Mouse (Mus musculus): ENCODE results near the gene Hoxb4.

The Hoxb4 gene

GRCm38 (mm10) chr11:96313806-96314428 lies 4.2 kb upstream of the Hoxb4 start:
- no peak for DNase-seq (ENCODE audit: low spot score in 2 of 2)

GRCm38 (mm10) chr11:96314671-96315343 lies 3.3 kb upstream of the Hoxb4 start:
- DNase-seq (ENCODE audit: low spot score in 2 of 2) = no peak

GRCm38 (mm10) chr11:96315344-96315681 lies 2.8 kb upstream of the Hoxb4 start:
- DNase-seq (ENCODE audit: low spot score in 2 of 2) = no peak

- no peak for DNase-seq (ENCODE audit: low spot score in 2 of 2)
Measured at GRCm38 (mm10) chr11:96316696-96317607, 1.1 kb upstream of the Hoxb4 start.

GRCm38 (mm10) chr11:96318368-96319070 lies 452 bp downstream of the Hoxb4 start:
- no peak for DNase-seq (ENCODE audit: low spot score in 2 of 2)

- DNase-seq (ENCODE audit: low spot score in 2 of 2) = no peak
Measured at GRCm38 (mm10) chr11:96319071-96319902, 1.2 kb downstream of the Hoxb4 start.

GRCm38 (mm10) chr11:96319910-96320309 lies 1.8 kb downstream of the Hoxb4 start:
- no peak for DNase-seq (ENCODE audit: low spot score in 2 of 2)

- no peak for DNase-seq (ENCODE audit: low spot score in 2 of 2)
Measured at GRCm38 (mm10) chr11:96320688-96321087, 2.6 kb downstream of the Hoxb4 start.

- DNase-seq (ENCODE audit: low spot score in 2 of 2) = no peak
Measured at GRCm38 (mm10) chr11:96321846-96322245, 3.8 kb downstream of the Hoxb4 start.

GRCm38 (mm10) chr11:96322738-96323137 lies 4.7 kb downstream of the Hoxb4 start:
- no peak for DNase-seq (ENCODE audit: low spot score in 2 of 2)

- DNase-seq (ENCODE audit: low spot score in 2 of 2) = no peak
Measured at GRCm38 (mm10) chr11:96323154-96323553, 5.1 kb downstream of the Hoxb4 start, which contains the start of gene Hoxb3. Hoxb3 (plus strand) TSS chr11:96323326.

GRCm38 (mm10) chr11:96324125-96324524 lies 6.1 kb downstream of the Hoxb4 start:
- DNase-seq (ENCODE audit: low spot score in 2 of 2) = no peak

- no peak for DNase-seq (ENCODE audit: low spot score in 2 of 2)
Measured at GRCm38 (mm10) chr11:96324965-96325364, 6.9 kb downstream of the Hoxb4 start.

- DNase-seq (ENCODE audit: low spot score in 2 of 2) = no peak
Measured at GRCm38 (mm10) chr11:96325747-96326212, 7.7 kb downstream of the Hoxb4 start.

GRCm38 (mm10) chr11:96326705-96327104 lies 8.6 kb downstream of the Hoxb4 start:
- DNase-seq (ENCODE audit: low spot score in 2 of 2) = no peak

GRCm38 (mm10) chr11:96327122-96327521 lies 9.1 kb downstream of the Hoxb4 start:
- DNase-seq (ENCODE audit: low spot score in 2 of 2) = no peak

- no peak for DNase-seq (ENCODE audit: low spot score in 2 of 2)
Measured at GRCm38 (mm10) chr11:96327750-96328149, 9.7 kb downstream of the Hoxb4 start.

GRCm38 (mm10) chr11:96328605-96329004 lies 10.5 kb downstream of the Hoxb4 start:
- DNase-seq (ENCODE audit: low spot score in 2 of 2) = no peak

GRCm38 (mm10) chr11:96332105-96332504 lies 14.0 kb downstream of the Hoxb4 start:
- DNase-seq (ENCODE audit: low spot score in 2 of 2) = no peak

- DNase-seq (ENCODE audit: low spot score in 2 of 2) = no peak
Measured at GRCm38 (mm10) chr11:96332618-96333032, 14.6 kb downstream of the Hoxb4 start.

Data from frontal cortex, postnatal 36 days (tissue).